In the genomic region with DNA sequence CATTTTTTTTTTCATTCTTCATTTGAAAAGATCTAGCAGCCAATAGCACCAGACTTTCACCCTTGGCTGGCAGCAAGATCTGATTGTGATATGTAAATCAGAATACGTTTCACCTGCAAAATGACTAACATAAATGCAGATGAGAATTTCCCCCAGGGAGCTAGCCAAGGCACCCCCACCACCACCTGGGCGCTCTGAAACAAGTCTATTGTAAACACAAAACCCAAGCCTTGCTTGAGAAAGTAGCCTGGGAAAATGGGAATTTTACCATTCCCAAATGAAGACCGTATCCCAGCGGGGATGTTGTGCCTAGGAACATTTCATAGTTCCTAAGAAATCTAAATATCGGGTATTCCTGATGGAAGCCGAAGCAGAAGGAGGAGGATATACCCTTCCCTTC, we compare ENCODE assay signal across 20 mouse cellular contexts.
DNase-seq lines count a peak whose midpoint lies in the region; ATAC-seq lines count a peak whose summit lies in the region.
"Had no signal": no experiment of that assay in that cellular context is flagged by ENCODE, and none has a peak within 500 bp of the region (broad histone marks: within the 10 kb centered on the region; RNA-seq: fewer than 3 reads in every experiment).

No protein-coding gene starts in this region.

- no peak overlapping the region for H3K4me3 ChIP-seq in forebrain, embryonic 12.5 days (replicated peaks)
- no peak overlapping the region for H3K4me3 ChIP-seq in forebrain, embryonic 10.5 days
- H3K4me3 ChIP-seq in kidney, embryonic 15.5 days (replicated peaks): no peak overlapping the region
- no peak overlapping the region for H3K4me3 ChIP-seq in embryonic facial prominence, embryonic 14.5 days (ENCODE audit: low read depth, low read length)
- no peak overlapping the region for H3K4me3 ChIP-seq in midbrain, embryonic 14.5 days (replicated peaks; ENCODE audit: low read depth, low read length)
- H3K4me3 ChIP-seq: gastrocnemius, adult 2 months; hindbrain, embryonic 13.5 days; limb, embryonic 15.5 days; megakaryocyte, embryonic 14.5 days had no signal

- no peak for DNase-seq in forebrain, embryonic 10.5 days (ENCODE audit: extremely low spot score, low spot score)
- no peak for DNase-seq in kidney, postnatal 14 days
- DNase-seq in embryonic facial prominence, embryonic 14.5 days (ENCODE audit: low spot score): no peak
- no peak for DNase-seq in midbrain, embryonic 14.5 days
- DNase-seq in layer of hippocampus, adult 11-12 months (ENCODE audit: low spot score): no peak
- no peak for DNase-seq in thymus, postnatal 25 days
- DNase-seq: adrenal gland, postnatal 10 days; cerebellum, adult 18-20 months; cerebellum, postnatal 36 days; gastrocnemius, adult 2 months; heart, postnatal 10 days; lung, postnatal 10 days; right cerebral cortex, postnatal 4 days had no signal

- WGBS in forebrain, embryonic 12.5 days: 9% methylated on average over 6 of the region's 6 CpGs
- WGBS in forebrain, embryonic 10.5 days: 16% methylated on average over 6 of the region's 6 CpGs
- 64% methylated on average over 6 of the region's 6 CpGs for WGBS in kidney, embryonic 15.5 days
- WGBS in embryonic facial prominence, embryonic 14.5 days: 41% methylated on average over 6 of the region's 6 CpGs
- WGBS in midbrain, embryonic 14.5 days: 6% methylated on average over 6 of the region's 6 CpGs

- peaks cover 40% of the 10 kb centered on the region for H3K27me3 ChIP-seq in forebrain, embryonic 12.5 days
- H3K27me3 ChIP-seq in forebrain, embryonic 10.5 days (ENCODE audit: poor library complexity, severe bottlenecking): peaks cover 78% of the 10 kb centered on the region
- H3K27me3 ChIP-seq in kidney, embryonic 15.5 days: no peaks in the 10 kb centered on the region
- no peaks in the 10 kb centered on the region for H3K27me3 ChIP-seq in embryonic facial prominence, embryonic 14.5 days (replicated peaks; ENCODE audit: control insufficient read depth, insufficient read depth, low read length)
- 0 out of 2 replicates have a peak, but pooled peaks cover 5% of the 10 kb centered on the region for H3K27me3 ChIP-seq in midbrain, embryonic 14.5 days (ENCODE audit: control insufficient read depth, insufficient read depth, low read length)
- H3K27me3 ChIP-seq: CH12.LX; hindbrain, embryonic 13.5 days; limb, embryonic 15.5 days; megakaryocyte, embryonic 14.5 days had no signal

- H3K27ac ChIP-seq in forebrain, embryonic 12.5 days: no peak overlapping the region
- H3K27ac ChIP-seq in forebrain, embryonic 10.5 days: no peak overlapping the region
- no peak overlapping the region for H3K27ac ChIP-seq in kidney, embryonic 15.5 days
- no peak overlapping the region for H3K27ac ChIP-seq in embryonic facial prominence, embryonic 14.5 days (replicated peaks; ENCODE audit: low read depth, low read length)
- no peak overlapping the region for H3K27ac ChIP-seq in midbrain, embryonic 14.5 days (replicated peaks; ENCODE audit: low read depth, low read length)
- H3K27ac ChIP-seq: gastrocnemius, adult 2 months; hindbrain, embryonic 13.5 days had no signal

- no peak for ATAC-seq in forebrain, embryonic 12.5 days (ENCODE audit: low FRiP score)
- no peak for ATAC-seq in kidney, embryonic 15.5 days (replicated peaks; ENCODE audit: low FRiP score)
- ATAC-seq in embryonic facial prominence, embryonic 14.5 days (ENCODE audit: low read depth): no peak
- no peak for ATAC-seq in midbrain, embryonic 14.5 days (ENCODE audit: low FRiP score, low TSS enrichment)
- ATAC-seq: intestine, postnatal 0 days had no signal

- no peaks in the 10 kb centered on the region for H3K9me3 ChIP-seq in forebrain, embryonic 12.5 days
- no peaks in the 10 kb centered on the region for H3K9me3 ChIP-seq in forebrain, embryonic 10.5 days
- H3K9me3 ChIP-seq in kidney, embryonic 15.5 days (replicated peaks): no peaks in the 10 kb centered on the region
- no peaks in the 10 kb centered on the region for H3K9me3 ChIP-seq in embryonic facial prominence, embryonic 14.5 days (ENCODE audit: control insufficient read depth, low read length)
- H3K9me3 ChIP-seq in midbrain, embryonic 14.5 days (ENCODE audit: control insufficient read depth, low read length): no peaks in the 10 kb centered on the region
- H3K9me3 ChIP-seq: hindbrain, embryonic 13.5 days; limb, embryonic 15.5 days had no signal

- H3K4me1 ChIP-seq in forebrain, embryonic 12.5 days: peaks cover 58% of the 10 kb centered on the region
- peaks cover 76% of the 10 kb centered on the region for H3K4me1 ChIP-seq in forebrain, embryonic 10.5 days
- H3K4me1 ChIP-seq in kidney, embryonic 15.5 days: peaks cover 47% of the 10 kb centered on the region
- peaks cover 53% of the 10 kb centered on the region for H3K4me1 ChIP-seq in embryonic facial prominence, embryonic 14.5 days (ENCODE audit: control insufficient read depth, insufficient read depth, low read length)
- H3K4me1 ChIP-seq in midbrain, embryonic 14.5 days (ENCODE audit: control insufficient read depth, insufficient read depth, low read length): peaks cover 41% of the 10 kb centered on the region
- H3K4me1 ChIP-seq: megakaryocyte, embryonic 14.5 days had no signal

- no peak overlapping the region for H3K9ac ChIP-seq in forebrain, embryonic 12.5 days
- H3K9ac ChIP-seq in kidney, embryonic 15.5 days: no peak overlapping the region
- no peak overlapping the region for H3K9ac ChIP-seq in embryonic facial prominence, embryonic 14.5 days (ENCODE audit: low read depth, low read length)
- H3K9ac ChIP-seq in midbrain, embryonic 14.5 days (replicated peaks; ENCODE audit: low read length): no peak overlapping the region
- H3K9ac ChIP-seq: hindbrain, embryonic 13.5 days; limb, embryonic 15.5 days had no signal

- H3K4me2 ChIP-seq in forebrain, embryonic 12.5 days: peak overlapping the region; percentile 19; the same call in 1 of the 2 replicates
- 0 out of 2 replicates have a peak overlapping the region, but pooled peaks have one; percentile 10 for H3K4me2 ChIP-seq in kidney, embryonic 15.5 days
- H3K4me2 ChIP-seq in embryonic facial prominence, embryonic 14.5 days (ENCODE audit: low read depth, low read length): peak overlapping the region; percentile 27
- peak overlapping the region; percentile 27 for H3K4me2 ChIP-seq in midbrain, embryonic 14.5 days (ENCODE audit: low read length)
- H3K4me2 ChIP-seq: hindbrain, embryonic 13.5 days; limb, embryonic 15.5 days had no signal

- H3K36me3 ChIP-seq in forebrain, embryonic 12.5 days (replicated peaks): no peaks in the 10 kb centered on the region
- no peaks in the 10 kb centered on the region for H3K36me3 ChIP-seq in forebrain, embryonic 10.5 days (replicated peaks)
- H3K36me3 ChIP-seq in kidney, embryonic 15.5 days: no peaks in the 10 kb centered on the region
- no peaks in the 10 kb centered on the region for H3K36me3 ChIP-seq in embryonic facial prominence, embryonic 14.5 days (ENCODE audit: control insufficient read depth, insufficient read depth, low read length)
- H3K36me3 ChIP-seq in midbrain, embryonic 14.5 days (ENCODE audit: control insufficient read depth, insufficient read depth, low read length): no peaks in the 10 kb centered on the region
- H3K36me3 ChIP-seq: hindbrain, embryonic 13.5 days; limb, embryonic 15.5 days had no signal
